Mouse (Mus musculus): ENCODE results near the gene Pin4. TPM values are rescaled to one million over a fixed set of nuclear protein-coding genes. Genes with fewer than 3 reads are reported as not detected.
"Not testable (repeated sequence)": the region's sequence is repeated elsewhere in the genome, so short reads cannot be mapped to it uniquely, and the experiment has no call there.

Gene Pin4
- polyA plus RNA-seq, 1 experiment from 2014 or later = 70.8 TPM

GRCm38 (mm10) chrX:102109349-102109748, 9.9 kb upstream of the Pin4 start:
- not testable (repeated sequence) for H3K4me3 ChIP-seq (ENCODE audit: low read depth, low read length); H3K9ac ChIP-seq (replicated peaks; ENCODE audit: low read length); H3K27me3 ChIP-seq (ENCODE audit: control insufficient read depth, insufficient read depth, low read length); DNase-seq (ENCODE audit: low spot score); H3K36me3 ChIP-seq (replicated peaks; ENCODE audit: control insufficient read depth, insufficient read depth, low read depth, low read length); H3K4me2 ChIP-seq (ENCODE audit: low read depth, low read length); H3K27ac ChIP-seq (replicated peaks; ENCODE audit: low read depth, low read length); H3K9me3 ChIP-seq (replicated peaks; ENCODE audit: control insufficient read depth, low read length); H3K4me1 ChIP-seq (ENCODE audit: control insufficient read depth, insufficient read depth, low read length); ATAC-seq (replicated peaks; ENCODE audit: insufficient number of reproducible peaks, low FRiP score, low TSS enrichment, low read depth)
- 79% methylated on average over 5 of the region's 5 CpGs for WGBS

- H3K4me2 ChIP-seq (ENCODE audit: low read depth, low read length) = no peak overlapping the region
- ATAC-seq (replicated peaks; ENCODE audit: insufficient number of reproducible peaks, low FRiP score, low TSS enrichment, low read depth) = no peak
- H3K9me3 ChIP-seq (replicated peaks; ENCODE audit: control insufficient read depth, low read length) = no peaks in the 10 kb centered on the region
- no peak for DNase-seq (ENCODE audit: low spot score)
- H3K9ac ChIP-seq (replicated peaks; ENCODE audit: low read length) = no peak overlapping the region
- H3K27ac ChIP-seq (replicated peaks; ENCODE audit: low read depth, low read length) = no peak overlapping the region
- H3K36me3 ChIP-seq (replicated peaks; ENCODE audit: control insufficient read depth, insufficient read depth, low read depth, low read length) = no peaks in the 10 kb centered on the region
- no peaks in the 10 kb centered on the region for H3K4me1 ChIP-seq (ENCODE audit: control insufficient read depth, insufficient read depth, low read length)
- WGBS = 52% methylated on average over 4 of the region's 4 CpGs
- no peaks in the 10 kb centered on the region for H3K27me3 ChIP-seq (ENCODE audit: control insufficient read depth, insufficient read depth, low read length)
- H3K4me3 ChIP-seq (ENCODE audit: low read depth, low read length) = no peak overlapping the region
These were observed 3.6 kb upstream of the Pin4 start for GRCm38 (mm10) chrX:102115676-102116075.

- DNase-seq (ENCODE audit: low spot score) = no peak
- Histone ChIP-seq H3K36me3 (replicated peaks; ENCODE audit: control insufficient read depth, insufficient read depth, low read depth, low read length) (no peaks in the 10 kb centered on the region; the same call in 1 of the 2 replicates), H3K9me3 (replicated peaks; ENCODE audit: control insufficient read depth, low read length) (no peaks in the 10 kb centered on the region), H3K4me1 (ENCODE audit: control insufficient read depth, insufficient read depth, low read length) (no peaks in the 10 kb centered on the region), H3K9ac (replicated peaks; ENCODE audit: low read length) (no peak overlapping the region), H3K27ac (replicated peaks; ENCODE audit: low read depth, low read length) (no peak overlapping the region), H3K27me3 (ENCODE audit: control insufficient read depth, insufficient read depth, low read length) (no peaks in the 10 kb centered on the region), H3K4me2 (ENCODE audit: low read depth, low read length) (no peak overlapping the region), H3K4me3 (ENCODE audit: low read depth, low read length) (no peak overlapping the region)
- ATAC-seq (replicated peaks; ENCODE audit: insufficient number of reproducible peaks, low FRiP score, low TSS enrichment, low read depth) = no peak
- 90% methylated on average over 2 of the region's 2 CpGs for WGBS
These were observed 2.1 kb downstream of the Pin4 start for GRCm38 (mm10) chrX:102121321-102121720.

GRCm38 (mm10) chrX:102141157-102141556, 21.9 kb downstream of the Pin4 start:
- WGBS = 81% methylated on average over 1 of the region's 1 CpGs
- Histone ChIP-seq H3K27me3 (ENCODE audit: control insufficient read depth, insufficient read depth, low read length) (no peaks in the 10 kb centered on the region), H3K9ac (replicated peaks; ENCODE audit: low read length) (no peak overlapping the region), H3K4me1 (ENCODE audit: control insufficient read depth, insufficient read depth, low read length) (no peaks in the 10 kb centered on the region), H3K27ac (replicated peaks; ENCODE audit: low read depth, low read length) (no peak overlapping the region), H3K4me2 (ENCODE audit: low read depth, low read length) (no peak overlapping the region), H3K36me3 (replicated peaks; ENCODE audit: control insufficient read depth, insufficient read depth, low read depth, low read length) (no peaks in the 10 kb centered on the region; the same call in 1 of the 2 replicates), H3K4me3 (ENCODE audit: low read depth, low read length) (no peak overlapping the region), H3K9me3 (replicated peaks; ENCODE audit: control insufficient read depth, low read length) (no peaks in the 10 kb centered on the region)
- DNase-seq (ENCODE audit: low spot score) (no peak), ATAC-seq (replicated peaks; ENCODE audit: insufficient number of reproducible peaks, low FRiP score, low TSS enrichment, low read depth) (no peak)

- Histone ChIP-seq H3K9ac (replicated peaks; ENCODE audit: low read length) (peak within 1 kb of the TSS; percentile 43), H3K4me3 (ENCODE audit: low read depth, low read length) (peak within 1 kb of the TSS; percentile 42), H3K9me3 (replicated peaks; ENCODE audit: control insufficient read depth, low read length) (no peaks in the 10 kb centered on the region), H3K27me3 (ENCODE audit: control insufficient read depth, insufficient read depth, low read length) (no peaks in the 10 kb centered on the region), H3K4me1 (ENCODE audit: control insufficient read depth, insufficient read depth, low read length) (no peaks in the 10 kb centered on the region), H3K4me2 (ENCODE audit: low read depth, low read length) (peak within 1 kb of the TSS; percentile 30), H3K27ac (replicated peaks; ENCODE audit: low read depth, low read length) (no peak within 1 kb of the TSS), H3K36me3 (replicated peaks; ENCODE audit: control insufficient read depth, insufficient read depth, low read depth, low read length) (no peaks in the 10 kb centered on the region)
- DNase-seq (ENCODE audit: low spot score) = peak; percentile 94
- ATAC-seq (replicated peaks; ENCODE audit: insufficient number of reproducible peaks, low FRiP score, low TSS enrichment, low read depth) = peak; percentile 95
- WGBS = 13% methylated on average over 42 of the region's 42 CpGs
These were observed 37.6 kb downstream of the Pin4 start, which contains the start of gene Ercc6l for GRCm38 (mm10) chrX:102156618-102157422. Ercc6l (minus strand) TSS chrX:102157091.

GRCm38 (mm10) chrX:102157423-102157791, 38.2 kb downstream of the Pin4 start:
- Histone ChIP-seq H3K27me3 (ENCODE audit: control insufficient read depth, insufficient read depth, low read length) (no peaks in the 10 kb centered on the region), H3K4me1 (ENCODE audit: control insufficient read depth, insufficient read depth, low read length) (no peaks in the 10 kb centered on the region), H3K36me3 (replicated peaks; ENCODE audit: control insufficient read depth, insufficient read depth, low read depth, low read length) (no peaks in the 10 kb centered on the region), H3K27ac (replicated peaks; ENCODE audit: low read depth, low read length) (no peak overlapping the region), H3K9me3 (replicated peaks; ENCODE audit: control insufficient read depth, low read length) (no peaks in the 10 kb centered on the region), H3K4me2 (ENCODE audit: low read depth, low read length) (peak overlapping the region; percentile 30), H3K9ac (replicated peaks; ENCODE audit: low read length) (peak overlapping the region; percentile 43; the same call in 1 of the 2 replicates), H3K4me3 (ENCODE audit: low read depth, low read length) (peak overlapping the region; percentile 18)
- ATAC-seq (replicated peaks; ENCODE audit: insufficient number of reproducible peaks, low FRiP score, low TSS enrichment, low read depth) (no peak), DNase-seq (ENCODE audit: low spot score) (no peak)
- 51% methylated on average over 5 of the region's 5 CpGs for WGBS

- no peak for ATAC-seq (replicated peaks; ENCODE audit: insufficient number of reproducible peaks, low FRiP score, low TSS enrichment, low read depth)
- WGBS = 44% methylated on average over 2 of the region's 2 CpGs
- H3K4me1 ChIP-seq (ENCODE audit: control insufficient read depth, insufficient read depth, low read length) = no peaks in the 10 kb centered on the region
- H3K27me3 ChIP-seq (ENCODE audit: control insufficient read depth, insufficient read depth, low read length) = no peaks in the 10 kb centered on the region
- H3K4me2 ChIP-seq (ENCODE audit: low read depth, low read length) = no peak overlapping the region
- H3K36me3 ChIP-seq (replicated peaks; ENCODE audit: control insufficient read depth, insufficient read depth, low read depth, low read length) = no peaks in the 10 kb centered on the region
- no peak overlapping the region for H3K9ac ChIP-seq (replicated peaks; ENCODE audit: low read length)
- DNase-seq (ENCODE audit: low spot score) = no peak
- no peaks in the 10 kb centered on the region for H3K9me3 ChIP-seq (replicated peaks; ENCODE audit: control insufficient read depth, low read length)
- H3K4me3 ChIP-seq (ENCODE audit: low read depth, low read length) = no peak overlapping the region
- H3K27ac ChIP-seq (replicated peaks; ENCODE audit: low read depth, low read length) = no peak overlapping the region
These were observed 40.5 kb downstream of the Pin4 start for GRCm38 (mm10) chrX:102159778-102160177.

- 70% methylated on average over 2 of the region's 2 CpGs for WGBS
These were observed 41.3 kb downstream of the Pin4 start for GRCm38 (mm10) chrX:102160528-102160927.

More at GRCm38 (mm10) chrX:102160528-102160927, 41.3 kb downstream of the Pin4 start:
- no peak for ATAC-seq (replicated peaks; ENCODE audit: insufficient number of reproducible peaks, low FRiP score, low TSS enrichment, low read depth)
- Histone ChIP-seq H3K27me3 (ENCODE audit: control insufficient read depth, insufficient read depth, low read length) (no peaks in the 10 kb centered on the region), H3K4me1 (ENCODE audit: control insufficient read depth, insufficient read depth, low read length) (no peaks in the 10 kb centered on the region), H3K9ac (replicated peaks; ENCODE audit: low read length) (no peak overlapping the region), H3K4me3 (ENCODE audit: low read depth, low read length) (no peak overlapping the region), H3K4me2 (ENCODE audit: low read depth, low read length) (no peak overlapping the region), H3K36me3 (replicated peaks; ENCODE audit: control insufficient read depth, insufficient read depth, low read depth, low read length) (no peaks in the 10 kb centered on the region), H3K27ac (replicated peaks; ENCODE audit: low read depth, low read length) (no peak overlapping the region), H3K9me3 (replicated peaks; ENCODE audit: control insufficient read depth, low read length) (no peaks in the 10 kb centered on the region)
- DNase-seq (ENCODE audit: low spot score) = no peak
